Mouse (Mus musculus): ENCODE data around the gene Zpbp2. TPM values are rescaled to one million over a fixed set of nuclear protein-coding genes. Genes with fewer than 3 reads are reported as not detected.
A peak's percentile ranks its signal among the peaks of the same experiment; 100 is the strongest.

The Zpbp2 gene
- polyA plus RNA-seq (2015; fragmentation: Nextera tagmentation; extraction: Ambion mirVana), result 0.11 and 0.31 TPM in 2 replicates

GRCm38 (mm10) chr11:98550975-98551828, at the start of gene Zpbp2:
Zpbp2 (plus strand) TSS chr11:98551097.
- Histone ChIP-seq H3K4me2 (replicated peaks) (peak within 1 kb of the TSS; percentile 74), H3K9ac (peak within 1 kb of the TSS; percentile 72), H3K36me3 (no peaks in the 10 kb centered on the region), H3K27me3 (peaks cover 43% of the 10 kb centered on the region), H3K27ac (peak within 1 kb of the TSS; percentile 48; the same call in 1 of the 2 replicates), H3K9me3 (no peaks in the 10 kb centered on the region), H3K4me1 (peaks cover 9% of the 10 kb centered on the region; the same call in 1 of the 2 replicates), H3K4me3 (peak within 1 kb of the TSS; percentile 76)
- WGBS, result 1% methylated on average over 51 of the region's 51 CpGs
- peak; percentile 97 for ATAC-seq (ENCODE audit: low FRiP score, low read depth)

DNA sequence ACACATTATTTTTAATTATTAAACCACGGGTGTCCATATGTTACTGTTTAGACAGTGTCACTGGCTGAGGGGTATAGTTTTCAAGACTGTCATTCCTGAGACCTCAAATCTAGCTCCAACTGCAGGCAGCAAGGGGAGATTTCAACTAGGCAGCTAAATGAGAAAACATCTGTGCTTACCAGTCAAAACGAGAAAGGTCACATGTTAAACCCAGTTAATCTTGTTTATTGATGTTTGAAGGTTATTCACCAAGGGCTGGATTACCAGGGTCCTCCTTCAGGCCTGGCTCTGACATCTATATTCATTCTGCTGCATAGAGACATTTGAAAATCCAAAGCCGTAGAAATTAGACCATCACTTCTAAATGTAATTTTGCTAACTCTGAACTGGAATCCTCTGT, 46.0 kb upstream of the Zpbp2 start:
- peaks cover 15% of the 10 kb centered on the region; the same call in 1 of the 2 replicates for H3K27me3 ChIP-seq
- 42% methylated on average over 3 of the region's 3 CpGs for WGBS
- ATAC-seq (ENCODE audit: low FRiP score, low read depth), result no peak
- no peaks in the 10 kb centered on the region for H3K36me3 ChIP-seq
- H3K4me2 ChIP-seq (replicated peaks), result no peak overlapping the region
- no peak overlapping the region for H3K9ac ChIP-seq
- H3K9me3 ChIP-seq, result no peaks in the 10 kb centered on the region
- no peaks in the 10 kb centered on the region for H3K4me1 ChIP-seq
- H3K4me3 ChIP-seq, result no peak overlapping the region
- no peak overlapping the region for H3K27ac ChIP-seq

- Histone ChIP-seq H3K27ac (no peak overlapping the region), H3K9ac (no peak overlapping the region), H3K9me3 (no peaks in the 10 kb centered on the region), H3K4me3 (no peak overlapping the region), H3K36me3 (no peaks in the 10 kb centered on the region), H3K4me1 (no peaks in the 10 kb centered on the region), H3K27me3 (0 out of 2 replicates have a peak, but pooled peaks cover 2% of the 10 kb centered on the region), H3K4me2 (replicated peaks) (no peak overlapping the region)
- ATAC-seq (ENCODE audit: low FRiP score, low read depth), result no peak
- WGBS, result 69% methylated on average over 7 of the region's 7 CpGs
Observed at GRCm38 (mm10) chr11:98509434-98509833, 41.5 kb upstream of the Zpbp2 start.

- 80% methylated on average over 8 of the region's 8 CpGs for WGBS
- Histone ChIP-seq H3K27ac (no peak overlapping the region), H3K9me3 (no peaks in the 10 kb centered on the region), H3K27me3 (no peaks in the 10 kb centered on the region), H3K4me2 (replicated peaks) (no peak overlapping the region), H3K9ac (no peak overlapping the region), H3K36me3 (no peaks in the 10 kb centered on the region), H3K4me3 (no peak overlapping the region), H3K4me1 (no peaks in the 10 kb centered on the region)
- no peak for ATAC-seq (ENCODE audit: low FRiP score, low read depth)
Observed at GRCm38 (mm10) chr11:98510125-98510524, 40.8 kb upstream of the Zpbp2 start.

GRCm38 (mm10) chr11:98512881-98513280, 38.0 kb upstream of the Zpbp2 start:
- Histone ChIP-seq H3K9ac (no peak overlapping the region), H3K4me1 (no peaks in the 10 kb centered on the region), H3K4me2 (replicated peaks) (no peak overlapping the region), H3K27me3 (no peaks in the 10 kb centered on the region; the same call in 1 of the 2 replicates), H3K36me3 (no peaks in the 10 kb centered on the region), H3K27ac (no peak overlapping the region), H3K9me3 (no peaks in the 10 kb centered on the region), H3K4me3 (no peak overlapping the region)
- 93% methylated on average over 13 of the region's 13 CpGs for WGBS
- ATAC-seq (ENCODE audit: low FRiP score, low read depth), result no peak

- no peaks in the 10 kb centered on the region; the same call in 1 of the 2 replicates for H3K27me3 ChIP-seq
- H3K9me3 ChIP-seq, result no peaks in the 10 kb centered on the region
- H3K27ac ChIP-seq, result no peak overlapping the region
- H3K4me3 ChIP-seq, result no peak overlapping the region
- no peaks in the 10 kb centered on the region for H3K36me3 ChIP-seq
- 0 out of 2 replicates have a peak, but pooled peaks cover under 1% of the 10 kb centered on the region for H3K4me1 ChIP-seq
- H3K4me2 ChIP-seq (replicated peaks), result no peak overlapping the region
- WGBS, result 83% methylated on average over 6 of the region's 6 CpGs
- no peak overlapping the region for H3K9ac ChIP-seq
- no peak for ATAC-seq (ENCODE audit: low FRiP score, low read depth)
Observed at GRCm38 (mm10) chr11:98513356-98513936, 37.5 kb upstream of the Zpbp2 start.

DNA sequence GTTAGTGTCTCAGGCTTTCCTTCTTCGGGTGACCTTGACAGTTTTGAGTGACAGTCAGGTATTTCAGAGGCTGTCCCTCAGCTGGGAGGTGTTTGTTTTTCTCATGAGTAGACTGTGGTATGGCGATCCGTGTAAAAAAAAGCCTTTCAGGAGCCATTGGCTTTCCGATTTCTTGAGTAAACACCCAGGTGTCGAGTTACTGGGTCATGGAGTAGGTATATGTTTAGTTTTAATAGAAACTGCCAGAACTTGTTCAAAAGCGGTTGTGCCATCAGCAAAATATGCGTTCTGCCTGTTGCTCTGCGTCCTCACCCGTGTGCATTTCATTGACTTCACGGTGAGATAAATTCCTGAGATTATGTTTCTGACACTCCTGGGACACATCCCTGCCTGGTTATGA, 30.4 kb upstream of the Zpbp2 start:
- H3K4me2 ChIP-seq (replicated peaks), result peak overlapping the region; percentile 21
- H3K4me1 ChIP-seq, result peaks cover 12% of the 10 kb centered on the region
- H3K4me3 ChIP-seq, result no peak overlapping the region
- ATAC-seq (ENCODE audit: low FRiP score, low read depth), result peak; percentile 36; the same call in 1 of the 2 replicates
- 18% methylated on average over 10 of the region's 10 CpGs for WGBS
- no peaks in the 10 kb centered on the region for H3K9me3 ChIP-seq
- H3K36me3 ChIP-seq, result no peaks in the 10 kb centered on the region
- no peak overlapping the region; the same call in 1 of the 2 replicates for H3K27ac ChIP-seq
- no peaks in the 10 kb centered on the region; the same call in 1 of the 2 replicates for H3K27me3 ChIP-seq
- no peak overlapping the region for H3K9ac ChIP-seq

- no peak overlapping the region for H3K4me2 ChIP-seq (replicated peaks)
- H3K9me3 ChIP-seq, result no peaks in the 10 kb centered on the region
- H3K9ac ChIP-seq, result no peak overlapping the region
- no peaks in the 10 kb centered on the region for H3K36me3 ChIP-seq
- 49% methylated on average over 4 of the region's 4 CpGs for WGBS
- H3K4me1 ChIP-seq, result peaks cover 9% of the 10 kb centered on the region
- H3K4me3 ChIP-seq, result no peak overlapping the region
- H3K27ac ChIP-seq, result no peak overlapping the region
- ATAC-seq (ENCODE audit: low FRiP score, low read depth), result no peak
- H3K27me3 ChIP-seq, result peaks cover 4% of the 10 kb centered on the region; the same call in 1 of the 2 replicates
Observed at GRCm38 (mm10) chr11:98525140-98525539, 25.8 kb upstream of the Zpbp2 start.

GRCm38 (mm10) chr11:98526824-98527461, 24.0 kb upstream of the Zpbp2 start:
- Histone ChIP-seq H3K9me3 (no peaks in the 10 kb centered on the region), H3K4me1 (no peaks in the 10 kb centered on the region), H3K4me2 (replicated peaks) (no peak overlapping the region), H3K9ac (no peak overlapping the region), H3K27ac (no peak overlapping the region), H3K27me3 (peaks cover 4% of the 10 kb centered on the region; the same call in 1 of the 2 replicates), H3K36me3 (no peaks in the 10 kb centered on the region), H3K4me3 (no peak overlapping the region)
- WGBS, result 79% methylated on average over 10 of the region's 10 CpGs
- ATAC-seq (ENCODE audit: low FRiP score, low read depth), result no peak

- H3K36me3 ChIP-seq, result no peaks in the 10 kb centered on the region
Observed at GRCm38 (mm10) chr11:98537480-98538034, 13.3 kb upstream of the Zpbp2 start.

DNA sequence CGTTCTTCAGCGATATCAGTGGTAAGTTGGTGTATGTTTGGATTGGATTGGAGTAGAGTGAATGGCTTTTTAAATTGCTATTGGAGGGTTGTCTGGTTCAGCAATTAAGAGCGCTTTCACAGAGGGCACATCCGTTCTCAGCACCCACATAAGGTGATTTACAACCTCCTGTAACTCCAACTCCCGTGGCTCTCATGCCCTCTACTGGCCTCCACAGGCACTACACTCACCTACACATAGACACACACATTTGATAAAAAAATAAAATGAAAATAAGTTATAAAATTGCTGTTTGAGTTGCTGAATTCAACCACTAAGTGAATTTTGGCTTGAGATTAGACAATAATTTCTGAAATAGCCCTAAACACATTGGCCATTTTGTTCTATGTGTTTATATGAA, 10.6 kb upstream of the Zpbp2 start:
- H3K9ac ChIP-seq, result no peak overlapping the region
- no peak overlapping the region for H3K4me2 ChIP-seq (replicated peaks)
- H3K4me1 ChIP-seq, result peaks cover 2% of the 10 kb centered on the region
- 0 out of 2 replicates have a peak, but pooled peaks cover 2% of the 10 kb centered on the region for H3K9me3 ChIP-seq
- no peak overlapping the region for H3K27ac ChIP-seq
- H3K27me3 ChIP-seq, result peaks cover 32% of the 10 kb centered on the region
- no peak overlapping the region for H3K4me3 ChIP-seq
- no peaks in the 10 kb centered on the region for H3K36me3 ChIP-seq
- WGBS, result 75% methylated on average over 5 of the region's 5 CpGs
- ATAC-seq (ENCODE audit: low FRiP score, low read depth), result no peak

More at GRCm38 (mm10) chr11:98537480-98538034, 13.3 kb upstream of the Zpbp2 start:
- no peak for ATAC-seq (ENCODE audit: low FRiP score, low read depth)
- Histone ChIP-seq H3K27ac (no peak overlapping the region), H3K27me3 (peaks cover 16% of the 10 kb centered on the region), H3K4me1 (no peaks in the 10 kb centered on the region), H3K9me3 (0 out of 2 replicates have a peak, but pooled peaks cover 2% of the 10 kb centered on the region), H3K4me3 (no peak overlapping the region), H3K9ac (no peak overlapping the region), H3K4me2 (replicated peaks) (no peak overlapping the region)
